Mouse (Mus musculus): ENCODE data around the gene Stoml2. TPM values are rescaled to one million over a fixed set of nuclear protein-coding genes. Genes with fewer than 3 reads are reported as not detected.

The Stoml2 gene
- total RNA-seq, 2 experiments from 2014 or later, result 159 to 223 TPM

GRCm38 (mm10) chr4:43038567-43039495 lies 7.3 kb upstream of the Stoml2 start:
- peak; percentile 58 to 62 for DNase-seq (ENCODE audit: low spot score in 2 of 2)

GRCm38 (mm10) chr4:43037860-43038566 lies 6.5 kb upstream of the Stoml2 start:
- DNase-seq (ENCODE audit: low spot score in 2 of 2), result no peak

- no peak for DNase-seq (ENCODE audit: low spot score in 2 of 2)
These were observed 4.8 kb upstream of the Stoml2 start for GRCm38 (mm10) chr4:43036356-43036755.

- no peak for DNase-seq (ENCODE audit: low spot score in 2 of 2)
These were observed 4.3 kb upstream of the Stoml2 start for GRCm38 (mm10) chr4:43035851-43036250.

GRCm38 (mm10) chr4:43033481-43033880 lies 2.0 kb upstream of the Stoml2 start:
- DNase-seq (ENCODE audit: low spot score in 2 of 2), result no peak

- no peak for DNase-seq (ENCODE audit: low spot score in 2 of 2)
These were observed 991 bp upstream of the Stoml2 start for GRCm38 (mm10) chr4:43032501-43032900.

- DNase-seq (ENCODE audit: low spot score in 2 of 2), result peak in 1 of 2 experiments; percentile 49
These were observed 705 bp downstream of the Stoml2 start for GRCm38 (mm10) chr4:43030780-43031230.

- no peak for DNase-seq (ENCODE audit: low spot score in 2 of 2)
These were observed 1.2 kb downstream of the Stoml2 start for GRCm38 (mm10) chr4:43030352-43030751.

- no peak for DNase-seq (ENCODE audit: low spot score in 2 of 2)
These were observed 1.8 kb downstream of the Stoml2 start for GRCm38 (mm10) chr4:43029749-43030148.

- DNase-seq (ENCODE audit: low spot score in 2 of 2), result no peak
These were observed 2.4 kb downstream of the Stoml2 start for GRCm38 (mm10) chr4:43029121-43029520.

GRCm38 (mm10) chr4:43025084-43025960 lies 6.2 kb downstream of the Stoml2 start, which contains the start of gene Pigo:
Gene Pigo (minus strand): TSS chr4:43025819.
- peak; percentile 89 to 92 for DNase-seq (ENCODE audit: low spot score in 2 of 2)

- DNase-seq (ENCODE audit: low spot score in 2 of 2), result no peak
These were observed 6.8 kb downstream of the Stoml2 start for GRCm38 (mm10) chr4:43024673-43025072.

- no peak for DNase-seq (ENCODE audit: low spot score in 2 of 2)
These were observed 10.2 kb downstream of the Stoml2 start for GRCm38 (mm10) chr4:43021341-43021740.

- DNase-seq (ENCODE audit: low spot score in 2 of 2), result no peak
These were observed 10.6 kb downstream of the Stoml2 start for GRCm38 (mm10) chr4:43020876-43021275.

- no peak for DNase-seq (ENCODE audit: low spot score in 2 of 2)
These were observed 11.7 kb downstream of the Stoml2 start for GRCm38 (mm10) chr4:43019641-43020465.

- no peak for DNase-seq (ENCODE audit: low spot score in 2 of 2)
These were observed 12.3 kb downstream of the Stoml2 start for GRCm38 (mm10) chr4:43019176-43019575.

GRCm38 (mm10) chr4:43018156-43018555 lies 13.4 kb downstream of the Stoml2 start:
- DNase-seq (ENCODE audit: low spot score in 2 of 2), result no peak

GRCm38 (mm10) chr4:43012091-43012490 lies 19.4 kb downstream of the Stoml2 start:
- DNase-seq (ENCODE audit: low spot score in 2 of 2), result no peak

- peak; percentile 75 to 76 for DNase-seq (ENCODE audit: low spot score in 2 of 2)
These were observed 21.1 kb downstream of the Stoml2 start, which contains the start of gene Fancg for GRCm38 (mm10) chr4:43010161-43011038. Gene Fancg (minus strand): TSS chr4:43010506.
